Mouse (Mus musculus) thymus, postnatal 25 days (tissue): ENCODE data around the gene Hoxb7.

ENCODE experiments used
- DNase-seq: peaks from one replicate; pipeline ENCODE4 v3.0.0; 2022

The Hoxb7 gene

DNA sequence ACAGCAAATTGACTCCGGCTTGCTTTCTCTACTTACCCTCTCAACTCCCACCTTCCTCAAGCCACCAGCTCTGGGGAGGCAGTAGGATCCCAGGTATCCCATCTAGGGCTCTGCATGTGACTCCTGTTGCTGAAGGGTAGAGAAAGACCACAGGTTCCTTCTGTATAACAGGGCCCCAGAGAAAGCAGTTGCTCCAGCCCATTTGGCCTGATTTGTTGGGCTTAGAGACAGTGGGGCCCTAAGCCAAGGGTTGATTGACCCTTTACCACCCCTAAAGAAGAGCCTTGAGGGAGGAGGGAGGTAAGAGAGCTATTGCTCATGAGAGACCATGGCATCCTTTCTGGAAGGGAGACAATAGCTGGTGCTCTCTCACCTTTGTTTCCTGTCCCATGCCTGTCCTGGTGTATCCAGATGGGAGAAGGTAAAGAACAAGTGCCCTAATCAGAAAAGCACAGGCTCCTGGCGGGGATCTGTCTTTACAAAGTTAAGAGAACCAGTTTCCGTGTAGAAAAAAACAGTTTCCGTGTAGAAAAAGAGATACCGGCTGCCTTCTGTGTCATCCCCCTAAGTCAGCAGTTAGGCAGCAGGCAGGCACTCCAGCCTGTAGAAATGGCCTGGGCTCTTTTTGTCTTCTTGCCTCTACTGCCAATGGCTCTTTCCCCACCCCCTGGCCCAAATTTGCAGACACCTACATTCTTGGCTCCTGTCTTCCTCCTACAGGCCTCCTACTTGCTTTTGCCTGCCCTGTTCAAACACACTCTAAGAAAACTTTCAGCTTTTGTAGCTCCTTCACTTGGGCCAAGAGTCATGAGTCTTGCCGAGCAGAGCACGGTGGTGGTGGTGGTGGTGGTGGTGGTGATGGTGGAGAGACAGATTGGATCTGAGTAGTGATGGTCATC is 52.8 kb downstream of the Hoxb7 start:
- DNase-seq = no peak
